Mouse (Mus musculus) liver, embryonic 14.5 days (tissue): ENCODE data around the gene Plac8.

Source experiments
- CTCF ChIP-seq: IDR thresholded peaks from 2 replicates; pipeline ENCODE4 v1.5.1; 2016; ENCODE audit warnings: antibody characterized with exemption, low read depth, control low read depth
- EP300 ChIP-seq: IDR thresholded peaks from 2 replicates; pipeline ENCODE4 v1.6.1; 2016; ENCODE audit warnings: antibody characterized with exemption, low read depth

GRCm38 (mm10) chr5:100569250-100569934, 2.7 kb downstream of the Plac8 start:
- no peak for TF ChIP-seq CTCF
- no peak for TF ChIP-seq EP300
